Mouse (Mus musculus) embryonic facial prominence, embryonic 11.5 days (tissue): ENCODE results near the gene Tead3. TPM values are rescaled to one million over a fixed set of nuclear protein-coding genes. Genes with fewer than 3 reads are reported as not detected.
"Not testable (repeated sequence)": the region's sequence is repeated elsewhere in the genome, so short reads cannot be mapped to it uniquely, and the experiment has no call there.

Experiments used
- ATAC-seq: fragments of 200-750 bp; cut with Nextera tagmentation; replicated peaks from 2 replicates; pipeline ENCODE4 v1.8.0; 2017; ENCODE audit warnings: low read depth; ENCODE audit not compliant: insufficient number of reproducible peaks, low FRiP score, low TSS enrichment
- DNase-seq: peaks from one replicate; pipeline ENCODE4 v3.0.0-alpha.2; 2015; ENCODE audit warnings: low spot score
- H3K27ac ChIP-seq: fragments of 300-500 bp; sonication (generic); replicated peaks from 2 replicates; pipeline ENCODE4 v1.5.1; 2014; ENCODE audit warnings: mild to moderate bottlenecking, low read depth, low read length, control low read depth
- H3K27me3 ChIP-seq: fragments of 300-500 bp; sonication (generic); 2 replicates; pipeline ENCODE4 v1.6.1; 2014; ENCODE audit warnings: mild to moderate bottlenecking, low read length, moderate library complexity, mixed read lengths; ENCODE audit not compliant: control insufficient read depth, insufficient read depth
- H3K36me3 ChIP-seq: fragments of 300-500 bp; sonication (generic); replicated peaks from 2 replicates; pipeline ENCODE4 v1.6.1; 2014; ENCODE audit warnings: low read depth, mild to moderate bottlenecking, low read length, moderate library complexity, mixed read lengths; ENCODE audit not compliant: control insufficient read depth, insufficient read depth
- H3K4me1 ChIP-seq: fragments of 300-500 bp; sonication (generic); 2 replicates; pipeline ENCODE4 v1.6.1; 2014; ENCODE audit warnings: low read length, mixed read lengths; ENCODE audit not compliant: control insufficient read depth, insufficient read depth
- H3K4me2 ChIP-seq: fragments of 300-500 bp; sonication (generic); 2 replicates; pipeline ENCODE4 v1.6.1; 2014; ENCODE audit warnings: low read depth, mild to moderate bottlenecking, control low read depth, low read length, moderate library complexity
- H3K4me3 ChIP-seq: fragments of 300-500 bp; sonication (generic); 2 replicates; pipeline ENCODE4 v1.5.1; 2014; ENCODE audit warnings: low read depth, low read length, control low read depth
- H3K9ac ChIP-seq: fragments of 300-500 bp; sonication (generic); replicated peaks from 2 replicates; pipeline ENCODE4 v1.6.1; 2014; ENCODE audit warnings: mild to moderate bottlenecking, control low read depth, low read length
- H3K9me3 ChIP-seq: fragments of 300-500 bp; sonication (generic); replicated peaks from 2 replicates; pipeline ENCODE4 v1.6.1; 2016; ENCODE audit warnings: mild to moderate bottlenecking, low read length, inconsistent platforms, mixed read lengths; ENCODE audit not compliant: control insufficient read depth
- WGBS: fragments of 180-500 bp; shearing (Covaris S2); extraction: QIAGEN DNeasy Blood & Tissue Kit; methylation state at CpG from one replicate; pipeline ENCODE4 v1.1.7; 2014; 5-methylcytosine and 5-hydroxymethylcytosine counted together
- polyA plus RNA-seq: library from polyadenylated mRNA; unstranded; fragments of >200 nt; fragmentation: Nextera tagmentation; extraction: Ambion mirVana; gene quantifications from 2 replicates; pipeline ENCODE4 v1.2.1, GENCODE M21; 2014

Tead3 gene
- polyA plus RNA-seq, 1 experiment from 2014 or later: 8.6 TPM

GRCm38 (mm10) chr17:28365122-28365521 lies 14.5 kb upstream of the Tead3 start, which contains the start of gene Tulp1:
Tulp1 (minus strand) TSS chr17:28365222.
- peak within 1 kb of the TSS; percentile 50 for H3K9ac ChIP-seq
- no peaks in the 10 kb centered on the region for H3K9me3 ChIP-seq

DNA sequence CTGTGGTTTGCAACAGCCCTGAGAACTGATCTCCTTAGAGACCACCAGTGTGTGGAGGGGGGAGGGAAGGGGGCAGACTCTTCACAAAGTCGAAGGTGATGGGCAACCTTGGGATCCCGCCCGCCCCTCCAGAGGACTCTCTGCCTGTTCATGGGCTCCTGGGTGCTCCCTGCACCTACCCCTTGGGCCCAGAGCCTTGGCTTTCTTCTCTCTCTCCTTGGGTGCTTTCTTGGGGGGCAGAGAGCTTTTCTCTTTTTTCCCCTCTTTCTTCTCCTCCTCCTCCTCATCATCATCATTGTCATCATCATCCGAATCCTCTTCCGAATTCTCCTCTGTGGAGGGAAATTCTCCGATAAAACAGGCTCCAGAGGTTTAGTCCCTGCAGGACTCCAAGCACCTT lies 12.9 kb upstream of the Tead3 start:
- peaks cover 6% of the 10 kb centered on the region for H3K4me1 ChIP-seq
- no peaks in the 10 kb centered on the region for H3K36me3 ChIP-seq
- H3K27me3 ChIP-seq: peaks cover 30% of the 10 kb centered on the region
- no peaks in the 10 kb centered on the region for H3K9me3 ChIP-seq
- H3K27ac ChIP-seq: no peak overlapping the region
- WGBS: 10% methylated on average over 6 of the region's 6 CpGs
- no peak overlapping the region for H3K9ac ChIP-seq
- peak; percentile 22 for DNase-seq
- H3K4me2 ChIP-seq: peak overlapping the region; percentile 56; the same call in 1 of the 2 replicates
- ATAC-seq: no peak
- H3K4me3 ChIP-seq: peak overlapping the region; percentile 33; the same call in 1 of the 2 replicates

More at GRCm38 (mm10) chr17:28365122-28365521, 14.5 kb upstream of the Tead3 start, which contains the start of gene Tulp1:
- Histone ChIP-seq H3K4me3 (peak within 1 kb of the TSS; percentile 33), H3K36me3 (no peaks in the 10 kb centered on the region), H3K27ac (no peak within 1 kb of the TSS), H3K27me3 (peaks cover 27% of the 10 kb centered on the region), H3K4me1 (peaks cover 6% of the 10 kb centered on the region), H3K4me2 (peak within 1 kb of the TSS; percentile 56)
- WGBS: 21% methylated on average over 8 of the region's 8 CpGs
- DNase-seq (no peak), ATAC-seq (no peak)

DNA sequence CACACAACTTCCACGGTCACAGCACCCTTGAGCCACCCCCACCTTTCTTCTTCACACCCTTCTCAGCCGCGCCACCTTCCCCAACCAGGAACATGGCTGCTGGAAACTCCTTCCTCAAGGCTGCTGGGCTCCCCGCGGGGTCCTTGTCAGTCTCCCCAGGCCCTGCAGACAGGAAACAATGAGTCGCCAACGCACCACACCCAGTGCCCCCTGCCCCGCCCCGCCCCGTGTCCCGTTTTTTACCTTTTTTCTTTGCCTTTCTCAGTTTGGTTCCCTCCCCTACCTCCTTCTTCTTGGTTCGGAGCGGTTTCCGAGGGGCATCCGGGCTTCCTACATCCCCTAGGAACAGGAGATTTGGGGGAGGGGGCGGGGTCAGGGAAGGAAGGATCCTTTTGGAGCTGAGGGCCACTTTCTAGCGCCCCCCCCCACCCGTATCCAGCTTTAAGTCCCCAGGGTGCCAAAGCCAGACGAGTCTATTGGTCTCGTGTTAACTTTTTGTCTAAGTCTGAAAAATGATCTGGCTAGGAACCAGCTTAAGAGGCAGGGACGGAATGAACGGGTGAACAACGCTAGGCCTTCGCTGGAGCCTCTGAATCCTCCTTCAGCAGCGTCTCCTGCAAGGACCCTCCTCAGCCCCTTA lies 12.2 kb upstream of the Tead3 start:
- no peak for ATAC-seq
- Histone ChIP-seq H3K4me3 (peak overlapping the region; percentile 26), H3K27me3 (peaks cover 34% of the 10 kb centered on the region), H3K9ac (peak overlapping the region; percentile 43), H3K9me3 (no peaks in the 10 kb centered on the region), H3K27ac (no peak overlapping the region), H3K36me3 (no peaks in the 10 kb centered on the region), H3K4me1 (peaks cover 6% of the 10 kb centered on the region), H3K4me2 (peak overlapping the region; percentile 33)
- peak; percentile 52 for DNase-seq
- WGBS: 1% methylated on average over 25 of the region's 25 CpGs

GRCm38 (mm10) chr17:28361921-28362652 lies 11.5 kb upstream of the Tead3 start:
- DNase-seq: no peak
- H3K27ac ChIP-seq: no peak overlapping the region
- no peak for ATAC-seq

GRCm38 (mm10) chr17:28360531-28361277 lies 10.1 kb upstream of the Tead3 start:
- no peak for ATAC-seq
- Histone ChIP-seq H3K36me3 (no peaks in the 10 kb centered on the region), H3K4me1 (peaks cover 6% of the 10 kb centered on the region), H3K27me3 (peaks cover 32% of the 10 kb centered on the region), H3K9me3 (no peaks in the 10 kb centered on the region), H3K4me3 (no peak overlapping the region), H3K4me2 (no peak overlapping the region), H3K9ac (no peak overlapping the region), H3K27ac (no peak overlapping the region)
- no peak for DNase-seq
- 79% methylated on average over 9 of the region's 9 CpGs for WGBS

More at GRCm38 (mm10) chr17:28361921-28362652, 11.5 kb upstream of the Tead3 start:
- H3K4me1 ChIP-seq: peaks cover 6% of the 10 kb centered on the region
- peak overlapping the region; percentile 26 for H3K4me3 ChIP-seq
- H3K36me3 ChIP-seq: no peaks in the 10 kb centered on the region
- peak overlapping the region; percentile 43 for H3K9ac ChIP-seq
- peaks cover 34% of the 10 kb centered on the region for H3K27me3 ChIP-seq
- peak overlapping the region; percentile 33 for H3K4me2 ChIP-seq
- no peaks in the 10 kb centered on the region for H3K9me3 ChIP-seq
- 29% methylated on average over 11 of the region's 11 CpGs for WGBS

GRCm38 (mm10) chr17:28358576-28359261 lies 8.1 kb upstream of the Tead3 start:
- not testable (repeated sequence) for ATAC-seq, DNase-seq, H3K9me3 ChIP-seq, H3K4me3 ChIP-seq, H3K4me2 ChIP-seq, H3K4me1 ChIP-seq, H3K36me3 ChIP-seq, H3K27ac ChIP-seq, H3K9ac ChIP-seq
- 9% methylated on average over 24 of the region's 24 CpGs for WGBS
- H3K27me3 ChIP-seq: peaks cover 14% of the 10 kb centered on the region

DNA sequence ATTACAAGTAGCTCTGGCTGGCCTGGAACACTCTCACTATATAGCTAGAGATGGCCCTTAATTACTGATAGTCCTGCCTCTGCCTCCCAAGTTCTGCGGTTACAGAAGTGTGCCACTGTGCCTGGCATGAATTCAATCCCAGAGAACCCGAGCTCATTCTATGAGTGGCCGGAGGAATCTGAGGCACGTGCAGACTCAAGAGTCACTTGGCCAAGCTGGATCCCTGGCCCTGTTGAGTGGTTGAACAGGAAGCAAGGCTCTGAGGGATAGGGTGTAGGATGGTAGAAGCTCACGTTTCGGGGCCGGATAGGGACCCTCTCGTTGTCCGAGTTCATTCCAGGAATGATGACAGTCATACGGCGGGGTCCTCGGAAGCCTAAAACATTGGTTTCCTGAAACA lies 5.3 kb upstream of the Tead3 start:
- H3K9ac ChIP-seq: no peak overlapping the region
- peaks cover 2% of the 10 kb centered on the region; the same call in 1 of the 2 replicates for H3K4me1 ChIP-seq
- H3K4me3 ChIP-seq: no peak overlapping the region
- ATAC-seq (no peak), DNase-seq (no peak)
- no peak overlapping the region for H3K4me2 ChIP-seq
- 86% methylated on average over 12 of the region's 12 CpGs for WGBS
- H3K36me3 ChIP-seq: no peaks in the 10 kb centered on the region
- no peaks in the 10 kb centered on the region for H3K9me3 ChIP-seq
- H3K27me3 ChIP-seq: peaks cover 8% of the 10 kb centered on the region
- H3K27ac ChIP-seq: no peak overlapping the region
